Mouse (Mus musculus) MEL (cell line): ENCODE measurements around the gene Ptprr. TPM values are rescaled to one million over a fixed set of nuclear protein-coding genes. Genes with fewer than 3 reads are reported as not detected.

Source experiments
- DNase-seq: peaks from one replicate; pipeline ENCODE4 v3.0.0; 2011; ENCODE audit warnings: low read depth, low spot score
- H3K27ac ChIP-seq: 2 replicates; pipeline ENCODE4 v1.5.1; 2012; ENCODE audit warnings: low read depth, mild to moderate bottlenecking, control low read depth, low read length, moderate library complexity; ENCODE audit not compliant: control insufficient read depth
- H3K27me3 ChIP-seq, 2 experiments: fragments of 150-350 bp in 1 of 2; sonication (generic) in 1 of 2; 2 replicates each; pipeline ENCODE4 v1.6.1; 2012; ENCODE audit warnings: low read length in 2 of 2, mild to moderate bottlenecking in 2 of 2, improper control_type of control experiment in 1 of 2, moderate library complexity in 1 of 2; ENCODE audit not compliant: insufficient read depth in 2 of 2, control insufficient read depth in 1 of 2
- H3K36me3 ChIP-seq, 2 experiments: 2 replicates each; pipeline ENCODE4 v1.6.1; 2012 to 2014; ENCODE audit warnings: low read length in 2 of 2, improper control_type of control experiment in 1 of 2, inconsistent platforms in 1 of 2, mild to moderate bottlenecking in 1 of 2; ENCODE audit not compliant: insufficient read depth in 2 of 2, control insufficient read depth in 1 of 2
- H3K4me1 ChIP-seq, 2 experiments: fragments of 150-350 bp in 1 of 2; sonication (generic) in 1 of 2; 2 replicates each; pipeline ENCODE4 v1.6.1; 2012; ENCODE audit warnings: low read length in 2 of 2, improper control_type of control experiment in 1 of 2, mild to moderate bottlenecking in 1 of 2; ENCODE audit not compliant: insufficient read depth in 2 of 2, control insufficient read depth in 1 of 2
- H3K4me3 ChIP-seq, 2 experiments: fragments of 150-350 bp in 1 of 2; sonication (generic) in 1 of 2; 2 replicates each; pipeline ENCODE4 v1.5.1; 2012; ENCODE audit warnings: low read depth in 2 of 2, low read length in 2 of 2, mild to moderate bottlenecking in 2 of 2, moderate library complexity in 2 of 2, control low read depth in 1 of 2, improper control_type of control experiment in 1 of 2; ENCODE audit not compliant: control insufficient read depth in 1 of 2, insufficient read depth in 1 of 2
- H3K79me2 ChIP-seq: 2 replicates; pipeline ENCODE4 v1.6.1; 2012; ENCODE audit warnings: mild to moderate bottlenecking, low read length, moderate library complexity; ENCODE audit not compliant: control insufficient read depth, poor library complexity, insufficient read depth
- H3K9ac ChIP-seq: 2 replicates; pipeline ENCODE4 v1.6.1; 2012; ENCODE audit warnings: low read depth, mild to moderate bottlenecking, control low read depth, low read length, moderate library complexity; ENCODE audit not compliant: control insufficient read depth, poor library complexity, severe bottlenecking
- H3K9me3 ChIP-seq: fragments of 150-350 bp; sonication (generic); replicated peaks from 2 replicates; pipeline ENCODE4 v1.6.1; 2012; ENCODE audit warnings: mild to moderate bottlenecking, low read length, improper control_type of control experiment, moderate library complexity; ENCODE audit not compliant: insufficient read depth
- CHD1 ChIP-seq: IDR thresholded peaks from 2 replicates; pipeline ENCODE4 v1.6.1; 2012; ENCODE audit warnings: low read depth, mild to moderate bottlenecking, inconsistent platforms, low read length, improper control_type of control experiment
- CHD2 ChIP-seq: IDR thresholded peaks from 2 replicates; pipeline ENCODE4 v1.6.1; 2011; ENCODE audit warnings: low read length, improper control_type of control experiment
- ETS1 ChIP-seq: IDR thresholded peaks from 2 replicates; pipeline ENCODE4 v1.6.1; 2012; ENCODE audit warnings: low read depth, mild to moderate bottlenecking, inconsistent platforms, low read length, improper control_type of control experiment, moderate library complexity
- GABPA ChIP-seq: IDR thresholded peaks from 2 replicates; pipeline ENCODE4 v1.6.1; 2012; ENCODE audit warnings: low read depth, mild to moderate bottlenecking, inconsistent platforms, low read length, improper control_type of control experiment, moderate library complexity
- JUND ChIP-seq: IDR thresholded peaks from 2 replicates; pipeline ENCODE4 v1.6.1; 2011; ENCODE audit warnings: low read depth, mild to moderate bottlenecking, improper control_type of control experiment, low read length
- KAT2A ChIP-seq: conservative IDR thresholded peaks from 2 replicates; pipeline ENCODE4 v1.6.1; 2012; ENCODE audit warnings: low read depth, low read length, improper control_type of control experiment, inconsistent platforms
- MAFK ChIP-seq: IDR thresholded peaks from 2 replicates; pipeline ENCODE4 v1.6.1; 2011; ENCODE audit warnings: low read depth, mild to moderate bottlenecking, low read length, improper control_type of control experiment, borderline replicate concordance
- MAX ChIP-seq: IDR thresholded peaks from 2 replicates; pipeline ENCODE4 v1.6.1; 2011; ENCODE audit warnings: low read length, improper control_type of control experiment
- MAZ ChIP-seq: IDR thresholded peaks from 2 replicates; pipeline ENCODE4 v1.6.1; 2012; ENCODE audit warnings: low read depth, mild to moderate bottlenecking, inconsistent platforms, low read length, improper control_type of control experiment
- MEF2A ChIP-seq: IDR thresholded peaks from 2 replicates; pipeline ENCODE4 v1.6.1; 2014; ENCODE audit warnings: low read depth, mild to moderate bottlenecking, inconsistent platforms, low read length, improper control_type of control experiment; ENCODE audit not compliant: poor library complexity, insufficient replicate concordance, severe bottlenecking; ENCODE audit errors: extremely low read depth
- MXI1 ChIP-seq: IDR thresholded peaks from 2 replicates; pipeline ENCODE4 v1.6.1; 2011; ENCODE audit warnings: mild to moderate bottlenecking, low read depth, low read length, improper control_type of control experiment
- MYC ChIP-seq: IDR thresholded peaks from 2 replicates; pipeline ENCODE4 v1.6.1; 2011; ENCODE audit warnings: low read depth, mild to moderate bottlenecking, low read length, improper control_type of control experiment, moderate library complexity
- NELFE ChIP-seq: IDR thresholded peaks from 2 replicates; pipeline ENCODE4 v1.6.1; 2011; ENCODE audit warnings: low read depth, low read length, improper control_type of control experiment
- POLR2AphosphoS5 ChIP-seq: IDR thresholded peaks from 2 replicates; pipeline ENCODE4 v1.6.1; 2012; ENCODE audit warnings: low read depth, borderline replicate concordance, mild to moderate bottlenecking, inconsistent platforms, low read length, moderate library complexity, mixed read lengths
- RAD21 ChIP-seq: IDR thresholded peaks from 2 replicates; pipeline ENCODE4 v1.6.1; 2011; ENCODE audit warnings: mild to moderate bottlenecking, low read depth, low read length, improper control_type of control experiment
- RCOR1 ChIP-seq: IDR thresholded peaks from 2 replicates; pipeline ENCODE4 v1.6.1; 2012; ENCODE audit warnings: low read depth, mild to moderate bottlenecking, inconsistent platforms, low read length, improper control_type of control experiment
- SIN3A ChIP-seq: IDR thresholded peaks from 2 replicates; pipeline ENCODE4 v1.6.1; 2012; ENCODE audit warnings: low read length, improper control_type of control experiment, inconsistent platforms
- SMC3 ChIP-seq: IDR thresholded peaks from 2 replicates; pipeline ENCODE4 v1.6.1; 2011; ENCODE audit warnings: low read depth, low read length, improper control_type of control experiment
- UBTF ChIP-seq: IDR thresholded peaks from 2 replicates; pipeline ENCODE4 v1.6.1; 2012; ENCODE audit warnings: low read depth, mild to moderate bottlenecking, inconsistent platforms, low read length, improper control_type of control experiment, moderate library complexity, borderline replicate concordance; ENCODE audit not compliant: insufficient read depth
- USF2 ChIP-seq, 2 experiments: IDR thresholded peaks; 2 replicates each; pipeline ENCODE4 v1.6.1; 2011 to 2012; ENCODE audit warnings: improper control_type of control experiment in 2 of 2, low read length in 2 of 2, borderline replicate concordance in 1 of 2, inconsistent platforms in 1 of 2, low read depth in 1 of 2, mild to moderate bottlenecking in 1 of 2; ENCODE audit not compliant: insufficient read depth in 1 of 2
- ZKSCAN1 ChIP-seq: IDR thresholded peaks from 2 replicates; pipeline ENCODE4 v1.6.1; 2012; ENCODE audit warnings: low read depth, mild to moderate bottlenecking, inconsistent platforms, low read length, improper control_type of control experiment, moderate library complexity
- ZNF384 ChIP-seq: IDR thresholded peaks from 2 replicates; pipeline ENCODE4 v1.6.1; 2012; ENCODE audit warnings: low read depth, mild to moderate bottlenecking, inconsistent platforms, low read length, improper control_type of control experiment
- polyA plus RNA-seq, 2 experiments: library from polyadenylated mRNA; stranded (reverse) in 1 of 2; unstranded in 1 of 2; fragments of >175 nt in 1 of 2; fragments of >200 nt in 1 of 2; gene quantifications; 2 replicates each; pipeline versions ENCODE4 v1.2.1 to v1.2.4; 2012; ENCODE audit warnings: low replicate concordance in 2 of 2, low read depth in 1 of 2; ENCODE audit not compliant: insufficient read length in 2 of 2, insufficient read depth in 1 of 2, missing spikeins in 1 of 2
- total RNA-seq: library from RNA; depleted of rRNA; stranded (reverse); fragments of 300-350 nt; gene quantifications from 2 replicates; pipeline ENCODE4 v1.2.3, GENCODE M21; 2012

Gene Ptprr
- total and polyA plus RNA-seq, 3 experiments: not detected

DNA sequence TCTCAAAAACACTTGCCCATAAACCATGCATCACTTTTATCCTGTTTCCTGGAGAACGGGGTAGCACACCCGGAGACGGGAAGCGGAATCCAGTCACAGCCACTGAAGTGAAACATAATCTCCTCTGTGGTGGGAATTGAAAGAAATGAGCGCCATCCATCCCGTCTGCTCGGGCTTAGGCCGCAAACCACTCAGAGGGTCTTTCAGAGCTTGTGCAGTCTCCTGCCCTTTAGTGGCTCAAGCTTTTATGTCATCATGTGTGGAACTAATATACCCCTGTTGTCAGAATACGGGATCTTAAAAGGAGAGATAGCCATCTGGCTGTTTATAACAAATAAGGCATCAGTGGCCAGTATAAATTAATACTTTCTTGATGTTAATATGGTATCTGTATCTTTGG, 128.1 kb downstream of the Ptprr start:
- Histone ChIP-seq H3K9me3 (no peaks in the 10 kb centered on the region), H3K36me3 (no peaks in the 10 kb centered on the region), H3K27me3 (no peaks in the 10 kb centered on the region), H3K79me2 (no peaks in the 10 kb centered on the region), H3K4me3 (no peak overlapping the region), H3K4me1 (no peaks in the 10 kb centered on the region), H3K27ac (no peak overlapping the region), H3K9ac (no peak overlapping the region)
- no peak for DNase-seq
- TF ChIP-seq SIN3A (no peak), GABPA (no peak), MEF2A (no peak), CHD2 (no peak), SMC3 (no peak), ZNF384 (no peak), ETS1 (no peak), MAX (no peak), JUND (no peak), POLR2AphosphoS5 (no peak), MXI1 (no peak), ZKSCAN1 (no peak), MAZ (no peak), RCOR1 (no peak)

DNA sequence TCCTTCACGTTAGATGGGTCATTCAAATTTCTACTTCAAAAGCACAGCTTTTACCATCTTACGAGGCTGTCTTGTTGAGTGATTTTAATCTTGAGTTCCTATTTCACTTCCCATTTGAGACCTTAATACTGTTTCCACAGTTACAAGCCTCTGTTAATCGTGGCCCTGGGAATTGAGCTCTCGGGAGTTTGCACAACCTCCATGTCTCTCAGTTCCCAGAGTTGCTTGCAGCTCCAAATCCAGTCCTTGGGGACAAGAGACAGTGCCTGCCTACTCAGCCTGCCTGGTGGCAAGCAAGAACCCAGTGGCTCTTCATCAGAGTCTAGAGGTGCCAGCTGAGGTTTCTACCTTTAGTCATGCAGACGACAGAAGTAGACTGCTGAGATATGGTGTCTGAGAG, 136.7 kb downstream of the Ptprr start:
- H3K79me2 ChIP-seq: no peaks in the 10 kb centered on the region
- TF ChIP-seq MAFK: no peak
- TF ChIP-seq CHD1: no peak
- no peak for TF ChIP-seq RAD21
- TF ChIP-seq SMC3: no peak
- no peak for TF ChIP-seq MYC
- no peak for TF ChIP-seq RCOR1
- TF ChIP-seq KAT2A: no peak
- TF ChIP-seq USF2 (IDR thresholded peaks at IDR 0.05; ENCODE audit: borderline replicate concordance in 1 of 2, insufficient read depth in 1 of 2, low read depth in 1 of 2, low read length in 2 of 2): no peak
- TF ChIP-seq MAX: no peak
- TF ChIP-seq ETS1: no peak
- no peak for TF ChIP-seq UBTF
- TF ChIP-seq MEF2A: no peak
- no peak for TF ChIP-seq JUND
- no peak for TF ChIP-seq MAZ
- no peak for TF ChIP-seq NELFE
- no peaks in the 10 kb centered on the region for H3K9me3 ChIP-seq
- H3K4me1 ChIP-seq: no peaks in the 10 kb centered on the region
- H3K36me3 ChIP-seq: no peaks in the 10 kb centered on the region
- no peak overlapping the region for H3K9ac ChIP-seq
- no peak overlapping the region for H3K4me3 ChIP-seq
- no peaks in the 10 kb centered on the region for H3K27me3 ChIP-seq
- no peak for DNase-seq
- H3K27ac ChIP-seq: no peak overlapping the region
